Mouse (Mus musculus): ENCODE measurements around the gene Cltc. TPM values are rescaled to one million over a fixed set of nuclear protein-coding genes. Genes with fewer than 3 reads are reported as not detected.
A peak's percentile ranks its signal among the peaks of the same experiment; 100 is the strongest.

Cltc gene
- total RNA-seq, 2 experiments from 2014 or later, result 302 to 369 TPM

- ATAC-seq (replicated peaks; ENCODE audit: low FRiP score, poor library complexity, severe bottlenecking), result no peak
These were observed 72.0 kb downstream of the Cltc start for GRCm38 (mm10) chr11:86685366-86685765.

DNA sequence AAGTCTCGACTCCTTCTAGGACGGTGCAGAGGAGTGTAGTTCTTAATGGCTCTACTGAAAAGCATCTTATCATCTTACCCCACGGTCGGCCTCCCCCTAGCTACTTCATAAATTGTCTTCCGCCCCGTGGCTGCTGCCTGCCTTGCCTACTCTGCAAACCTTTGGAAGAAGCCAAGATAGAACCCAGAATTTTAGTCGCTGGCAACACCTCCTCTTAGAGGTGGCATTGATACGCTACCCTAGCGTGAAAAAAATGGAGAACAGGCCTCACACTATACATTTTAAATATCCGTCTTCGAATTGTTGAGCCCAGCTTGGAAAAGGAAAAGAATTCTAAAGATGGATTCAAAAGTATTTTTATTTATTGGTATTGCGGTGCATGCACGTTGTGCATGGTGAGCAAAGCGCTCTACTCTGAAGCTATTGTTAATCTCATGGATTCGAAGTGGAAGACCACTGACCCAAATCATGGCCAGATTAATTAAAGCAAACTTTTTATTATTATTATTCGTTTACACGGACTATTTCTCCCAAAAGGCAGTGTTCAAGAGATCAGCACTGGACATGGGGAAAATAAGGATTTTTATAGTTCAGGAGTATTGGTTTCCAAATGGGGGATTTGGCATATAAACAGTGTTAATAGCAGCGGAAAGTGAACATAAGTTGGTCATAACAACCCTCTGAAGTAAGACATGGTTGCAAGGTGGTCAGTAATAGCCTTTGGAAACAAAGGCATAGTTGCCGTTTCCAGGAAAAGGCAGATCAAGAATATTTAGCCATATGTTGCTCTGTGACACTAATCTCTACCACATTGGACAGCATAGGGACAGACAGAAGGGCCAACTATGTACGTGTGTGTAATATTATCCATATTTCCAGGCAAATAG lies 73.0 kb downstream of the Cltc start:
- peak; percentile 52; the same call in 1 of the 2 replicates for ATAC-seq (replicated peaks; ENCODE audit: low FRiP score, poor library complexity, severe bottlenecking)

- ATAC-seq (replicated peaks; ENCODE audit: low FRiP score, poor library complexity, severe bottlenecking), result peak; percentile 94
These were observed 73.8 kb downstream of the Cltc start, which contains the start of the genes Vmp1 and Ptrh2 for GRCm38 (mm10) chr11:86683395-86684125. TSS of gene Vmp1 (minus strand) at chr11:86683836. TSS of gene Ptrh2 (plus strand) at chr11:86683985.

GRCm38 (mm10) chr11:86682861-86683260 lies 74.5 kb downstream of the Cltc start:
- no peak for ATAC-seq (replicated peaks; ENCODE audit: low FRiP score, poor library complexity, severe bottlenecking)

DNA sequence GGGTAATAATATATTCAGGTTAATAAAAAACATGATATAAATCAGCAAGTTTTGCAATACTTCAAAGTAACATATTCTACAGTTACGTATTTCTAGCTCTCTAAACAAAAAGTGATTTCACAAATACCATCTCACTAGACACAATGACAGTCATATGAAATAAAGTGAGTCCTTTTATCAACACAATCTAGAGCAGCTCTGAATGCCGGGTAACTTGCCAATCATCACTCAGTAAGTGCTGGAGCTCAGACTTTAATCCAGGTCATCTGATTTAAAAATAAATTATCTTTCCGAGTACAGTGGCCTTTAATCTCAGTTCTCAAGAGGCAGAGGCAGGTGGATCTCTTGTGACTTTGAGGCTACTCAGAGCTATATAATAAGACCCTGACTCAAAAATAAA lies 75.9 kb downstream of the Cltc start:
- ATAC-seq (replicated peaks; ENCODE audit: low FRiP score, poor library complexity, severe bottlenecking), result no peak

GRCm38 (mm10) chr11:86680729-86681128 lies 76.6 kb downstream of the Cltc start:
- ATAC-seq (replicated peaks; ENCODE audit: low FRiP score, poor library complexity, severe bottlenecking), result no peak

DNA sequence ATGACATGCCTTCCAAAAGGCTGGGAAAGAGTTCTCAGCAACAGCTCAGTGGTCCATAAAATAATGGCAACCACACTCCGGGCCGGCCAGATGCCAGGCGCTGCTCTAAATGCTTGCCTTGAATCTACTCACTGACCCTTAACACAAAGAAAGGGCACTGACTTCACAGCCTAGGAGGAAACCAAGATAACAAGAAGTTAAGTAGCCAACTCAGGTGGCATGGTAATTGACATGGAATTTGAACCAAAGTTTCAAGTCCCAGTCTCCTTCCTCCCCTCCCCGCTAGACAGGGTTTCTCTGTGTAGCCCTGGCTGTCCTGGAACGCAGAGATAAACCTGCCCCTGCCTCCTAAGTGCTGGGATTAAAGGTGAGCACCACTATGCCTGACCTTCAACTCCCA lies 78.4 kb downstream of the Cltc start:
- no peak for ATAC-seq (replicated peaks; ENCODE audit: low FRiP score, poor library complexity, severe bottlenecking)

DNA sequence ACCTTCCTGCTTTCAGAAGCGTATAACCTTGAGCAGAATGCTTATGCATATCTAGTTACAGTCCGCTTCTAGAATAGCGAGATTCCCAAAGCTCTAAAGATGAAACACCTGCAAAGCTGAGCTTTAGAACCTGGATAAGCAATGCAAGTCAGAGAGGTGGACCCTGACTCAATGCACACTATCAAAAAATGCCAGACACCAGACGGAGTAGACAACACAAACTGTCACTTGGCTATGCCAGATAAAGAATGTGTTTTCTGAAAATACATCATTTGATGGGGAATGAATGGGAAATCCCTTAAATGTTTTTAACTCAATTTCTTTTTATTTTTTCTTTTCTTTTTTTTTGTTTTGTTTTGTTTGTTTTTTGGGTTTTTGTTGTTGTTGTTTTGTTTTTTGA lies 81.8 kb downstream of the Cltc start:
- peak; percentile 77 for ATAC-seq (replicated peaks; ENCODE audit: low FRiP score, poor library complexity, severe bottlenecking)

GRCm38 (mm10) chr11:86672772-86673171 lies 84.6 kb downstream of the Cltc start:
- ATAC-seq (replicated peaks; ENCODE audit: low FRiP score, poor library complexity, severe bottlenecking), result no peak

GRCm38 (mm10) chr11:86671041-86671675 lies 86.2 kb downstream of the Cltc start:
- no peak for ATAC-seq (replicated peaks; ENCODE audit: low FRiP score, poor library complexity, severe bottlenecking)

DNA sequence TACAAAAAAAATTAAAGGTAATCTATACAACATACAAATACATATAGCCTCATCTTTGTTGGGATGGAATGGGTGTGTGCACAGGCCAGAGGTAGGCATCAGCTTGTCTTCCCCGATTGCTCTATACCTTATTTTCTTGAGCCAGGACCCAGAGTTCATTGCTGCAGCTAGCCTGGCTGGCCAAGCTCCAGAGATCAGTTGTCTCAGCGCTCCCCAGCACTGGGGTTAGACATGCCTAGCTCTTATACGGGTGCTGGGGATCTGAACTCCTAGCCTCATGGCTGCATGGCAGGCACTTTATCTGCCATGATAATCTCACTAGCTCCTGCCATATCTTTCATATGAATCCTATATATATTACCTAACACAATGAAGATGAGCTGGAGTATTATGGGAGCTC lies 89.2 kb downstream of the Cltc start:
- no peak for ATAC-seq (replicated peaks; ENCODE audit: low FRiP score, poor library complexity, severe bottlenecking)

DNA sequence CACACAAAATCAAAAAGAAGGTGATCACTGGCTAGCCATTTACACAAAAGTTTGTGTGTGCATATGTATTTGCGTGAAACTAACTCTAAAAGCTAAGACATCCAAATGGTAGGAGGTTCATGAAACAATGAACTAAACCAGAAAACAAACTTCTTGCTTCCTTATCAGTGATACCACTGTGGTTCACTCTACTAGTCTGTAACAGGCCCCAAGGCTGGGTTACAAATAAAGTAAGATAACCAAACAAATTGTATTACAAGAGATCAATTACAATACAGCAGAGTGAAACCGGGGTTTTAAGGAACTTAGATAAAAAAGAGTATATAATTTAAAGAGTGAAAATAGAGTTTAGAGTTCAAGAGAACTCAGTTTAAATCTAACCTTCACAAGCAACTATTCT lies 89.8 kb downstream of the Cltc start:
- no peak for ATAC-seq (replicated peaks; ENCODE audit: low FRiP score, poor library complexity, severe bottlenecking)

DNA sequence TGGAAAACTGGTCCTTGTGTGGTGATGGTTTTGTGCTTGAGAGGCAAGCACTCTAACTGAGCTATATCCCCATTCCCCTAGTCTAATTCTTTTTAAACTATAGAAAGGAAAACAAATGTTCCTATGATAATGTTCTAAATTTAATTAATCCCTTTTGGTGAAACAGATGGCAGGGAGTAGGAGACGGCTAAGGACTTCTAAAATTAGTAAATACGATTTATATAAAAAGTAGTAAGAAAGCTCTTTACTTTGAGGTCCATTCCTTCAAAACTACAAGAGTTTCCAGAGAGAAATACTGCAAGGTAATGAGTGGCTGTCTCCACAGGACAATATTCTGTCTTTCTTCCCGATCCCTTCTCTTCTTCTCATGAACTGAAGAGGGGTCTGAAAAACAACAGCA lies 93.0 kb downstream of the Cltc start:
- no peak for ATAC-seq (replicated peaks; ENCODE audit: low FRiP score, poor library complexity, severe bottlenecking)

DNA sequence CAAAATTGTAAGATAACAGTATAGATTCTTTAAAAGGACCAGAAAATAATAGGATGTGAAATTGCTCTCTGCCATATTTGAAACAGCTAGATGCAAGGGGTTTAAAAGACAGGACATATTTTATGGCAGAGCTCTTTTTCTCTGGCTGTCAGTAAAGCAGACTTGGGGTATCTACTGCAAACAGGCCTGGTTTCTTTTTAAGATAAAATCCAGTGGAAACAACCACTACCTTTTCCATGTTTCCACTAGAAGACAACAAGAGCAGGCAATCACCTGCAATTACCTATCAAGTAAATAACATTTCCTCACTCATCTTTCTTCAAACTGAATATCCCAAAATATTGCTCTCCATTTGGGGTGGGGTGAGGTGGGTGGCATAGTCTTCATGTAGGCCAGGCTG lies 93.4 kb downstream of the Cltc start:
- ATAC-seq (replicated peaks; ENCODE audit: low FRiP score, poor library complexity, severe bottlenecking), result peak; percentile 67

DNA sequence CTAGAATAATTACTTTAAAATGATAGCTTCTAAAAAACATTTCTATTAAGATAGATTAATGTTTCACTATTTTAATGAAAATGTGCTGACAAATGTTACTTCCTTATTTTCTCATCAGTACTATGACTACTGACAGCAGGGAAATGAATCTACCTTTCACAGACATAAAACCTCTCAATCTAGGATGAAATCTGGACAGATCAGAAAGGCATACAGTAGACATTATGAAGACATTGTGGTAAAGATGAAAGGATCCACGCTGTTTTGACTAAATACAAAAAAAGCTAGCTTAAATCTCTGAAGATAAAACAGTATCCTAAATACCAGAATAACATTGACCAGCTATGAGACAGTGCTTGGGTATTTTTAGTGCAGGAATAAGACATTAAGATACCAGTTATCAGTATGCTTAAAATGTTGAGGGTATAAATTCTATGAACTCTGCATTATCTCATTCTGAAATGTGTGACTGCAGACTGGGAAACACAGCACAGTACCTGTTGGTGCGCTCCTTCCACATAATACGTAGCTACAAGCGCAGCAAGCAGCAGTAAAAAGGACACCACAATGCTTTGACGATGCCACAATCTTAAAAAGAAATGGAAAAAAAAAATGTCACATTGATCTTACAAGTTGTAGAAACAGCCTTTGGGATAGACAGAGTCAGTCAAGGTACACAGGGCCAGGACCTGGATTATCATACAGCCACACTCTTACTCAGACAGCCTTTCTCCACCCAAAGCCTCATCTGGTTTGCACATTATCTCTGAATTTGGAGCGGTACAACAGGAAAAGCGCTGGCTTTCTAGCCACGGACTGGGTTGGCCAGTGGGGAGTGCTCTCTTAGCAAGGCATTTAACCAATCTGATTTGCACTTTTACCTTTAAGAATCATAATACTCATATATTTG lies 94.1 kb downstream of the Cltc start:
- ATAC-seq (replicated peaks; ENCODE audit: low FRiP score, poor library complexity, severe bottlenecking), result peak; percentile 93

DNA sequence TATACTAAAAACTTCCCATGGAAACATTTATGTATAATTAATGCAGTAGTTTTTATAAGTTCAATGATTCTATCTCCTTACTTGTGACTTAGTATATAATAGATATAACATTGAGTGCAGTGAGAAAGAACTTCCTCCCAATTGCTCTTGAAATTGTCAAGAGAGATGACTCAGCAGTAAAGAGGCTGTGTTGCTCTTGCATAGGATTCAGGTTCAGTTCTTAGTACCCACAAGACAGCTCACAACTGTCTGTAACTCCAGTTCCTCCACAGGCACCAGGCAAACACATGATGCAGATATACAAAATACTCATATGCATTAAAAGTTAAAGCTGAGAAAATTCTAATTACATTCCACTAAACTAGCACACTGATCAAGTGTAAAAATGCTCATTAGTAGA lies 99.5 kb downstream of the Cltc start:
- peak; percentile 68 for ATAC-seq (replicated peaks; ENCODE audit: low FRiP score, poor library complexity, severe bottlenecking)

DNA sequence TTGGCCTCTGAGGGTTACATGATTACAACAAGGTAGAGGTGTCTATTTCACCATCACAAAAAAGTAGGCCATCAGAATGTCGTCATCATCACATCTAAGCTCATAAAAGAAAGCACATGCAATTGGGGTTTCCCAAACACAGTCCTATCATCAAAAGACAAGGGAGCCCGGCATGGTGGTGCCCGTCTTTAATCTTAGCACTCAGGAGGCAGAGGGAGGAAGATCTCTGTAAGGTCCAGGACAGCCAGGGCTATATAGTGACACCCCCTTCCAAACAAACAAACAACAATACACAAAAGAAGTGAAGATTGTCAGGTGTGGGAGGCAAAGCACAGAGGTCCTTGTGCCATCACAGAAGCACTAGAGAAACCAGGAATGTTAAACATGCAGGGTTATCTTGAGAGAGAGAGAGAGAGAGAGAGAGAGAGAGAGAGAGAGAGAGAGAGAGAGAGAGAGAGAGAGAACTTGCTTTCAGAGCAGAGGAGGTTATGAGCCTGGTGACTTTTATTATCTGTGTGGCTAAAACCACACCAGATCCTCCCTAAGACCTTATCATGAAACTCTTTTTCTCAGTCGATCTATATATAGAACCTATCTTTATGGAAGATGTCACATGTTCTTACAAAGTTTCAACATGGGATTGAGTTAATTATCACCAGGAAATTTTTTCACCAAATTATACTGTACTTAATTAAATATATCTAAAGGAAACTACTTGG lies 100.4 kb downstream of the Cltc start:
- ATAC-seq (replicated peaks; ENCODE audit: low FRiP score, poor library complexity, severe bottlenecking), result no peak

GRCm38 (mm10) chr11:86655671-86656070 lies 101.7 kb downstream of the Cltc start:
- ATAC-seq (replicated peaks; ENCODE audit: low FRiP score, poor library complexity, severe bottlenecking), result 0 out of 2 replicates have a peak, but pooled peaks have one; percentile 49

DNA sequence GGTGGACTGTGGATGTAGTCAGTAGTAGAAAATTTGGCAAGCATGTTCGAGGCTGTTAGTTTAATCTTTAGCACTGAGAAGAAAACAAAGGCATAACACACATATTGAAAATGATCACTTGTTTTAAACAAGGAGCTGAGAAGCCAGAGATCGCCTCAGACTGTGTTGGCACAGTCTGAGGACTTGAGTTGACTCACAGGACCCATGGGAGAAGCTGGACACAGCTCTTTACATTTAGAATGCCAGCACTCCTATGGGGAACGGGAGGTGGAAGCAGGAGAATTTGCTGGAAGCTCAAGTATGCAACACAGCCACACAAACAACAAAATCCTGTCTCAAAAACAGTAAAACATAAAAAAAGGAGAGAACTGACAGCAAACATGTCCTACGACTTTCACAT lies 103.3 kb downstream of the Cltc start:
- no peak for ATAC-seq (replicated peaks; ENCODE audit: low FRiP score, poor library complexity, severe bottlenecking)

Data from erythroid progenitor cell, adult 5-6 weeks (primary cell).